Mouse (Mus musculus): ENCODE measurements around the gene Ms4a18. TPM values are rescaled to one million over a fixed set of nuclear protein-coding genes. Genes with fewer than 3 reads are reported as not detected.

Gene Ms4a18
- polyA plus RNA-seq, 2 experiments = not detected

GRCm38 (mm10) chr19:11053277-11053676, 35.4 kb upstream of the Ms4a18 start:
- Histone ChIP-seq H3K36me3 (replicated peaks; ENCODE audit: control insufficient read depth, insufficient read depth, low read depth) (no peaks in the 10 kb centered on the region), H3K9me3 (ENCODE audit: control insufficient read depth, low read length) (no peaks in the 10 kb centered on the region), H3K4me2 (ENCODE audit: low read depth) (no peak overlapping the region), H3K4me3 (ENCODE audit: insufficient read depth in 1 of 2, low read depth in 2 of 2, low read length in 2 of 2) (no peak overlapping the region), H3K9ac (replicated peaks) (no peak overlapping the region), H3K27ac (no peak overlapping the region), H3K27me3 (ENCODE audit: control insufficient read depth, insufficient read depth, low read length) (no peaks in the 10 kb centered on the region), H3K4me1 (replicated peaks; ENCODE audit: control insufficient read depth in 2 of 2, insufficient read depth in 2 of 2, low read length in 1 of 2) (0 out of 4 replicates have a peak, but pooled peaks cover 0 to 2% of the 10 kb centered on the region in 2 experiments)
- DNase-seq (ENCODE audit: low read depth in 3 of 3, low spot score in 3 of 3) (no peak), ATAC-seq (ENCODE audit: insufficient read depth) (no peak)
- WGBS (ENCODE audit: insufficient replicate concordance) = 35% methylated on average over 3 of the region's 3 CpGs
- TF ChIP-seq CTCF (IDR thresholded peaks at IDR 0.05; ENCODE audit: low read depth) (no peak), EP300 (IDR thresholded peaks at IDR 0.05; ENCODE audit: low read depth) (no peak)

- H3K27ac ChIP-seq = no peak overlapping the region
- WGBS (ENCODE audit: insufficient replicate concordance) = 29% methylated on average over 5 of the region's 5 CpGs
Measured at GRCm38 (mm10) chr19:11052877-11053276, 35.0 kb upstream of the Ms4a18 start.

GRCm38 (mm10) chr19:11050286-11050685, 32.5 kb upstream of the Ms4a18 start:
- Histone ChIP-seq H3K36me3 (replicated peaks; ENCODE audit: control insufficient read depth, insufficient read depth, low read depth) (no peaks in the 10 kb centered on the region), H3K4me1 (replicated peaks; ENCODE audit: control insufficient read depth in 2 of 2, insufficient read depth in 2 of 2, low read length in 1 of 2) (peaks cover 0 to 5% of the 10 kb centered on the region in 2 experiments; a peak in 1 of 4 replicates), H3K27me3 (ENCODE audit: control insufficient read depth, insufficient read depth, low read length) (no peaks in the 10 kb centered on the region), H3K4me2 (ENCODE audit: low read depth) (no peak overlapping the region), H3K27ac (no peak overlapping the region), H3K9ac (replicated peaks) (no peak overlapping the region), H3K4me3 (ENCODE audit: insufficient read depth in 1 of 2, low read depth in 2 of 2, low read length in 2 of 2) (no peak overlapping the region), H3K9me3 (ENCODE audit: control insufficient read depth, low read length) (no peaks in the 10 kb centered on the region)
- ATAC-seq (ENCODE audit: insufficient read depth) = no peak
- DNase-seq (ENCODE audit: low read depth in 3 of 3, low spot score in 3 of 3) = no peak
- TF ChIP-seq CTCF (IDR thresholded peaks at IDR 0.05; ENCODE audit: low read depth) (no peak), EP300 (IDR thresholded peaks at IDR 0.05; ENCODE audit: low read depth) (no peak)
- WGBS (ENCODE audit: insufficient replicate concordance) = 40% methylated on average over 2 of the region's 2 CpGs

More at GRCm38 (mm10) chr19:11052877-11053276, 35.0 kb upstream of the Ms4a18 start:
- 0 out of 4 replicates have a peak, but pooled peaks cover 0 to 2% of the 10 kb centered on the region in 2 experiments for H3K4me1 ChIP-seq (replicated peaks; ENCODE audit: control insufficient read depth in 2 of 2, insufficient read depth in 2 of 2, low read length in 1 of 2)
- DNase-seq (ENCODE audit: low read depth in 3 of 3, low spot score in 3 of 3) (no peak), ATAC-seq (ENCODE audit: insufficient read depth) (no peak)
- TF ChIP-seq EP300 (IDR thresholded peaks at IDR 0.05; ENCODE audit: low read depth) (no peak), CTCF (IDR thresholded peaks at IDR 0.05; ENCODE audit: low read depth) (no peak)
- H3K27me3 ChIP-seq (ENCODE audit: control insufficient read depth, insufficient read depth, low read length) = no peaks in the 10 kb centered on the region
- H3K9ac ChIP-seq (replicated peaks) = no peak overlapping the region
- H3K9me3 ChIP-seq (ENCODE audit: control insufficient read depth, low read length) = no peaks in the 10 kb centered on the region
- no peak overlapping the region for H3K4me3 ChIP-seq (ENCODE audit: insufficient read depth in 1 of 2, low read depth in 2 of 2, low read length in 2 of 2)
- H3K4me2 ChIP-seq (ENCODE audit: low read depth) = no peak overlapping the region
- H3K36me3 ChIP-seq (replicated peaks; ENCODE audit: control insufficient read depth, insufficient read depth, low read depth) = no peaks in the 10 kb centered on the region

GRCm38 (mm10) chr19:11049426-11049825, 31.6 kb upstream of the Ms4a18 start:
- H3K9me3 ChIP-seq (ENCODE audit: control insufficient read depth, low read length) = no peaks in the 10 kb centered on the region
- no peak overlapping the region for H3K4me3 ChIP-seq (ENCODE audit: insufficient read depth in 1 of 2, low read depth in 2 of 2, low read length in 2 of 2)
- DNase-seq (ENCODE audit: low read depth in 3 of 3, low spot score in 3 of 3) = no peak
- TF ChIP-seq CTCF (IDR thresholded peaks at IDR 0.05; ENCODE audit: low read depth) = no peak
- TF ChIP-seq EP300 (IDR thresholded peaks at IDR 0.05; ENCODE audit: low read depth) = no peak
- H3K27me3 ChIP-seq (ENCODE audit: control insufficient read depth, insufficient read depth, low read length) = no peaks in the 10 kb centered on the region
- ATAC-seq (ENCODE audit: insufficient read depth) = no peak
- no peak overlapping the region for H3K27ac ChIP-seq
- no peaks in the 10 kb centered on the region for H3K36me3 ChIP-seq (replicated peaks; ENCODE audit: control insufficient read depth, insufficient read depth, low read depth)
- peaks cover 0 to 5% of the 10 kb centered on the region in 2 experiments; a peak in 1 of 4 replicates for H3K4me1 ChIP-seq (replicated peaks; ENCODE audit: control insufficient read depth in 2 of 2, insufficient read depth in 2 of 2, low read length in 1 of 2)
- H3K4me2 ChIP-seq (ENCODE audit: low read depth) = no peak overlapping the region
- no peak overlapping the region for H3K9ac ChIP-seq (replicated peaks)

- no peaks in the 10 kb centered on the region for H3K27me3 ChIP-seq (ENCODE audit: control insufficient read depth, insufficient read depth, low read length)
- H3K4me1 ChIP-seq (replicated peaks; ENCODE audit: control insufficient read depth in 2 of 2, insufficient read depth in 2 of 2, low read length in 1 of 2) = peaks cover 0 to 5% of the 10 kb centered on the region in 2 experiments; a peak in 1 of 4 replicates
- WGBS (ENCODE audit: insufficient replicate concordance) = 17% methylated on average over 1 of the region's 1 CpGs
- no peak overlapping the region for H3K4me2 ChIP-seq (ENCODE audit: low read depth)
- no peak for DNase-seq (ENCODE audit: low read depth in 3 of 3, low spot score in 3 of 3)
- no peak overlapping the region for H3K27ac ChIP-seq
- ATAC-seq (ENCODE audit: insufficient read depth) = no peak
- H3K4me3 ChIP-seq (ENCODE audit: insufficient read depth in 1 of 2, low read depth in 2 of 2, low read length in 2 of 2) = no peak overlapping the region
- H3K36me3 ChIP-seq (replicated peaks; ENCODE audit: control insufficient read depth, insufficient read depth, low read depth) = no peaks in the 10 kb centered on the region
- no peaks in the 10 kb centered on the region for H3K9me3 ChIP-seq (ENCODE audit: control insufficient read depth, low read length)
- TF ChIP-seq CTCF (IDR thresholded peaks at IDR 0.05; ENCODE audit: low read depth) (no peak), EP300 (IDR thresholded peaks at IDR 0.05; ENCODE audit: low read depth) (no peak)
- H3K9ac ChIP-seq (replicated peaks) = no peak overlapping the region
Measured at GRCm38 (mm10) chr19:11048503-11048902, 30.7 kb upstream of the Ms4a18 start.
